Mouse (Mus musculus) erythroid progenitor cell, adult 5-6 weeks (primary cell): ENCODE measurements around the gene Abraxas2. TPM values are rescaled to one million over a fixed set of nuclear protein-coding genes. Genes with fewer than 3 reads are reported as not detected.

Source experiments
- ATAC-seq: replicated peaks from 2 replicates; pipeline ENCODE4 v1.8.0; 2016; ENCODE audit warnings: moderate number of reproducible peaks, mild to moderate bottlenecking, moderate TSS enrichment, inconsistent platforms; ENCODE audit not compliant: poor library complexity, low FRiP score, severe bottlenecking
- total RNA-seq, 2 experiments: library from RNA; stranded (forward) in 1 of 2; stranded (reverse) in 1 of 2; fragments of 150-400 nt in 1 of 2; fragments of 186-747, 209-891 nt in 1 of 2; gene quantifications; 2 replicates each; pipeline versions ENCODE4 v1.2.3 to v1.2.4; 2015 to 2017; ENCODE audit warnings: low replicate concordance in 2 of 2

Gene Abraxas2
- total RNA-seq, 2 experiments from 2014 or later = 3.6 to 17.2 TPM

DNA sequence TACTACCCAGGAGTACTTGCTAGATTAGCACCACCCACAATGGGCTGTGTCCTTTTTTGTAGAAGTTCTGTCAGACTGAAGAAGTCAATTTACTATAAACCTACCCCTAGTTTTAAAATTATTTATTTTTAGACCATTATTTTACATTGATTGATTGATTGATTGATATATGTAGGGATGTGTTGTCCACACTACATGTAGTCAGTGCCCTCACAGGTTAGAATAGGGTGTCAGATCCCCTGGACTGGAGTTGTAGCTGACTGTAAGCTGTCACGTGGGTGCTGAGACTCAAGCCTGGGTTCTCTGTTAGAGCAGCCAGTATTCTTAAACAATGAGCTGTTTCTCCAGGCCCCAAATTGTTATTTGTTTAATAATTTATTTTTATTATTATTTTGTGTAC is 34.3 kb downstream of the Abraxas2 start:
- no peak for ATAC-seq

DNA sequence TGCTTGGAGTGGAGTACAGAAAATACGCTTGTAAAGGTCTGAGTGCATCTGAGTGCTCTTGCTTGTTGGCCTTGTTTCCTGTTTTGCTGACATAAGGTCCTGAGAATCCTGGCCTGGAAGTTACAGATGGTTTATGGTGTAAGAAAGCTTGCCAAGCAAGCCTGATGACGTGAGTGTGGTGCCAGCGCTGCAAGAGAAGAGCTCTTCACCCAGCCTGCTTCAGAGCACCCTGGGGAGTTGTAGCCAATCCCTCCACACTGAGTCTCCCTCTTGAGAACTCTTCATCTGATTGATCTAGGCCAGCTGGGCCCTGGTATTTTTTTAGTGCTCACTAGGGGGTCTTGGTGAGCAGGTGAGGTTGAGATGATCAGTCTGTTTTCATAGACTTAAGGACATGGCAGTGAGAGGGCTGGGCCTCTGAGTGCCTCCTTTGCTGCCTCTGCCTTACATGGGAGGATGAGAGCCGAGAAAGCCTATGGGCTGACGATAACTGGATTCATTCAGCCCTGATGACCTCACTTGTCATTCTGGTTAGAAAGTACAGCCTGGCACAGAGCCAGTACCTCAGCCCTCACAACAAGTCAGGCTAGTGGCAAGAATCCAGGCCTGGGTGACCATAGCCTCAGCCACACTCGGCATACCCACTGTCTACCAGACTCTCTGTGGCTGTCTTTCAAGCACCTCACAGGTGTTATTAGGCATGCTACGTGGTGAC is 36.0 kb downstream of the Abraxas2 start:
- no peak for ATAC-seq

DNA sequence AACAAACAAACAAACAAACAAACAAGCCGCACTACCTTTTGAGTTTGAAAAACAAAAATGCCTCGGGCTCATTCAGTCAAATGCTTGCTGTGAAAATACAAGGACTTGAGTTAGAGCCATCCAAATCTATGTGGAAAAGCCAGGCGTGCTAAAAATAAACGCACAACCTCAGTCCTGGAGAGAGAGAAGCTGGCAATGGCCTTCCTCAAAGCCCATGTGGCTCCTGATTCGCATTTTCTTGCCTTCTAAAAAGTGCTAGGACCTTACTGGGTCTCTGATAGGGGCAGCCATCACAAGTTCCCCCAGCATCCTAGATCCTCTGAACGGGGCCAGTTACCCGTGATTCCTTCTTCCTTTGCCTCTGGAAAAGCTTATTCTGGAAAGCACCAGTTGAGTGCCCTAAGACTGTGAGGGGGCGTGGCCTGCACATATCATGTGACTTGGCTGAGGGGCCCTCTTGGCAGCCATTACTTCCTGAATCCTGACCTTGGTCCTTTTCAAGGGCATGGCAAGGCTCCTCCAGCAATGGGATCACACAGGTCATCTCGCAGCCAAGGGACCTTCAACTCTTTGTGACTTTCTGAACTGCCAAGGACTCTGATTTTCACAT is 37.3 kb downstream of the Abraxas2 start:
- ATAC-seq = no peak

DNA sequence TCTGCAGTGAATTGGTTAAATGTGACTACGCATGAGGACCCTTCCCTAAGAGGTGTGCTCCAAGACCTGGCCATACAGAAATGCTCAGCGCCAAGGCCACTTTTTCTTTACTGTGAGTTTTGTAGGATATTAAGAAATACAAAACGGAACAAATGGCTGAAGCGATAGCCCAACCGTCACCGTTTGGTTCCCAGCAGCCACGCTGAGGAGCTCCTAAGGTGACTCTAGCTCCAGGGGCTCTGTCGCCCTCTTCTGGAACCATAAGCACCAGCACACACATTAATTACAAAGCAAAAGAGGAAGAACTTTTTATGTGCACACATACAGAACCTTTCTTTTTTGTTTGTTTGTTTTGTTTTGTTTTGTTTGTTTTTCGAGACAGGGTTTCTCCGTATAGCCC is 38.2 kb downstream of the Abraxas2 start:
- peak; percentile 57; the same call in 1 of the 2 replicates for ATAC-seq

DNA sequence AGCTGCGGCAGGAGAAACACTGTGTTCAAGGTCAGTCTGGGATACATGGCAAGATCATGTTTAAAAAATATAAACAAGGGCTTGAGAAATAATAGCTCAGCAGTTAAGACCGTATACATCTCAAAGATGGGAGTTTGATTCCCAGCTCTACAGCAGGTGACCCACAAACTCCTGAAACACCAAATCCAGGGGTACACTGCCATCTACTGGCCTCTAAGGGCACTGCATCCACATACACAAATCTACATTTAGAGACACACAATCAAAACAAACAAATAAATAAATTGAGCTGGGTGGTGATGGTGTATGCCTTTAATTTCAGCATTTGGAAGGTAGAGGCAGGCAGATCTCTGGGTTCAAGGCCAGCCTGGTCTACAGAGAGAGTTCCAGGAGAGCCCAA is 39.2 kb downstream of the Abraxas2 start:
- ATAC-seq = no peak

DNA sequence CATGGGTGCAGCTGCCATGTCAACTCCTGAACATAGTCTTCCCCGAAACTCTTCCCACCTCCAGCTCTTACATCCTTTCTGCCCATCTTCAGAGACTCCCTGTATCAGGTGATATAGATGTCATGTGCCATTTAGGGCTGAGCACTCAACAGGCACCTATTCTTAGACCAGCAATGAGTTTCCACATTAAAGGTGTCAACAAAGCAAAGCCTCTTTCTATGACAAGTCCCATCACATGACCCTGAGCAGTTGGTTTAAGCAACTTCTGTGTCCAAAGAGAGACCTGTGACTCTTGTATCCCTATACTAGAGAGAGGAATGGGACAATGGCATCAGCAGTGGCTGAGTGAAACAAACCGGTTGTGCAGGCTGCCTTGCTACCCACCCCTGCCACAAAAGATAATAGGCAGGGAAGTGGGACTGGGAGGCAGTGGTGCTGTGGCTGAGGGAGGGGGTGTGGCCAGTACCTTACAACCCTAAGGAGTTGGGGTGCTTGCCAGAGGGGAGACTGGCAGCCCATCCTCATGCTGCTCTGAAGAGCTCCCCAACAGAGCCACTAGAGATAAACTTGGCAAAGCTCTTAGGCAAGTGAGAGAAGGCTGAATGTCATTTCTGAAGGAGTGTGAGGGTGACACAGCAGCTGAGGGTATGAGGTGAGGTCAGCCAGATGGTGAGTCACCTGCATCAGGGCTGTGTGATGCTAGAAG is 42.0 kb downstream of the Abraxas2 start:
- no peak for ATAC-seq

DNA sequence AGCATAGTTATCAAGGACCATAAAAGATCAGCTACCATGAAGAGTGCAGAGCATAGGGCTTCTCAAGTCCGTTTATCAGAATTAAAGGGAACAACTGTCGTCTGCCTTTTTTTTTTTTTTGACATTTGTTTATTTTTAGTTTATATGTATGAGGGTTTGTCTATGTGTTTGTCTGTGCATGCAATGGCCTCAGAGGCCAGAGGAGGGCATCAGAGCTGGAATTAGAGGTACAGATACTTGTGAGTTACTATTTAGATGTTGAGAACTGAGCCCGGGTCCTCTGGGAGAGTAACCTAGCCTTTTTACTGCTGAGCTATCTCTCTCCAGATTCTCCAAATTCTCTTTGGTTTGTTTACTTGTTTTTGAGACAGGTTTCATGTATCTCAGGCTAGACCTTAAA is 44.8 kb downstream of the Abraxas2 start:
- ATAC-seq = no peak

DNA sequence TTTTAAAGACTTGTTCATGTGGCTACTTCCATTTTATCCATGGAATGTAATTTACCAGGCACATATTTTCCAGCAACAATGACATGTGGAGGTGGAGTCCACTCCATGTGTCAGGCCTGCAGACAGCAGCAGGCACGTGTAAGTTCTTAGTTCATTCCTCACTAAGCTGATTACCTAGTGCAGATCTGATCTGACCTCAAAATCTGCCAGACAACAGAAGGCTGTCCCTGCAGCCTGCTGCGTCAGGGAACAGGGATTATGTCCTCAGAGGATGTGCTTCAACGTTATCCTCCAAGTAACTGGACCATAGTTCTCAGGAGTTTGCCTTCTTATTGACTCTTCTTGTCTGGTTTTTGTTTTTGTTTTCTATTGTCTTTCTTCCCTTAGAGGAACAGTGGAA is 62.9 kb downstream of the Abraxas2 start:
- no peak for ATAC-seq

DNA sequence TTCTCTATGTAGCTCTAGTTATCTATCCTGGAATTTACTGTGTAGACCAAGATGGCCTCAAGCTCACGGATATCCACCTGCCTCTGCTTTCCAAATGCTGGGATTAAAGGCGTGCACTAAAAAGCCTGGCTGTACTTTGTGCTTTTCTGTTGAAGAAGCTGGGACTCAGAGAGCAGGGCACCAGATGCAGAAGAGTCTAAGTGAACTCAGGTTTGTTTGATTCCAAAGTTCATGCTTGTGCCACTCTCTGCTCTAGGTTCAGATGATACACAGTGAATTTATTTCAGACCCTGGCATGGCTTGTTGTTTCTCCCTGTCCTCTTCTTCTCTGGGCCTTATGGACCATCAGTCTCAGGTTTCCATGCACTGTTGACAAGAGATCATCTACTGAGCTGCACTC is 66.2 kb downstream of the Abraxas2 start:
- no peak for ATAC-seq

DNA sequence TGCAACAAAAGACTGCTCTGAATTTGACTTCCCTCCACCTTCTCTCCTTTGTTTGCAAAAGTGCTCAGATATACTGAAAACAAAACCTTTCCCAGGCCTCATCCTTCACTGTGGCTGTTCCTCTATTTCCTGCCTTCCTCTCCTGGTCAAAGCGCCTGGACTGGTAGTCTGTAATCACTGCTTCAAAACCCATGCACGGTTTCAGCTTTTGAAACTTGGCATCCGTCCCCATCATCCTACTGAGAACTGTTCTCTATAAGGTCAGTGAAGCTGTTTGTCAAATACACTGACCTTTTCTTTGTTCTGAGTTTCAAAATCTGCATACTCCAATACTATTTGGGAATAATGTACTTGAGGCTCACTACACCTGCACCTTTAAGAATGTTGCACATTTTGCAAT is 68.2 kb downstream of the Abraxas2 start:
- ATAC-seq = no peak

DNA sequence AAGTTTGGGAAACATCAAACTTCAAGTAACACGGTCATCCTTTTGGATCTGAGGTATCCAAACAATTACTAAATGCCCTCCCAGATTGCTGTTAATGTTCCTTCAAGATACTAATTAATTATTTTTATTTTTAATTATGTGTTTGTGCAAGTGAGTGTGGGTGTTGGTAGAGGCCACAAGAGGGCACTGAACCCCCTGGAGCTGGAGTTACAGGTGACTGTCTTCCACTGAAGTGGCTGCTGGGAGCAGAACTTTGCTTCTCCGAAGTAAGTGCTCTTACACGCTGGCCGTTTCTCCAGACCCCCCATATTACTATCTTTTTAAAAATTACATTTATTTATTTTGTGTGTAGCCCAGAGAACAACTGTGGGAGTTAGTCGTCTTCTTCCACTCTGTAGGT is 71.0 kb downstream of the Abraxas2 start:
- no peak for ATAC-seq

DNA sequence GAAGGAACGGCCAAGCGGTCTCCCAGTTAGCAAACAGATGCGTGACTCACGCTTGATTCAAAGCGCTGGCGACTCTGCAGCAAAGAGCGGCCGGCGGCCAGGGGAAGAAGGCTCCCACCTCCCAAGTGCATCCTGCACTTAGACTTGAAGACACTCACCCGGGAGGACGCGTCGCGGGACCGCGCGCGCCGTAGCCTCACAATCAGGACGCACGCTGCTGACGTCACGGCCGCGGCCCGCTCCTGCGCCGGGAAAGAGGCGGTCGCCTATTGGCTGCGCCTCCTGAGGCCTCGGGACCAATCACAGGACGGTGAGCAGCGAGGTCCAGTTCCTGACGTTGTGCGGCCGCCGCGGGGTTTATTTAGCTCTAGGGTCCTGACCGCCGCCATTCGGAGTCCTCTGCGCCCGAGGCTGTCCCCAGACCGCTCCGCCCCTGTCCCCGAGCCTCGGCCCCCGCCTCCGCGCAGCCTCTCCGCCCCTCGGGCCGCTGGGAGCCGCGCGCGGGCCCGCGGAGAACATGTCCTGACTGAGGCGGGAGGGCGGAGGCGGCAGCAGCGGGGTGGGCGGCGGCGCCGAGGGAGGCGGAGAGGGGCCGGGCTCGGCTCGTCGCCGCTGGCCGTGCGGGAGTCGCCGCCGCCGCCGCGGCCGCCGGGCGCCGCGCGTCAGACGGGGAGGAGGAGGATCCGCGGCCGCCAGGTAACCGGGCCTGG is 72.0 kb downstream of the Abraxas2 start, which contains the start of gene Zranb1:
Zranb1 (plus strand) TSS at position 293 of the 710 bp plus-strand sequence.
- ATAC-seq = peak; percentile 94

DNA sequence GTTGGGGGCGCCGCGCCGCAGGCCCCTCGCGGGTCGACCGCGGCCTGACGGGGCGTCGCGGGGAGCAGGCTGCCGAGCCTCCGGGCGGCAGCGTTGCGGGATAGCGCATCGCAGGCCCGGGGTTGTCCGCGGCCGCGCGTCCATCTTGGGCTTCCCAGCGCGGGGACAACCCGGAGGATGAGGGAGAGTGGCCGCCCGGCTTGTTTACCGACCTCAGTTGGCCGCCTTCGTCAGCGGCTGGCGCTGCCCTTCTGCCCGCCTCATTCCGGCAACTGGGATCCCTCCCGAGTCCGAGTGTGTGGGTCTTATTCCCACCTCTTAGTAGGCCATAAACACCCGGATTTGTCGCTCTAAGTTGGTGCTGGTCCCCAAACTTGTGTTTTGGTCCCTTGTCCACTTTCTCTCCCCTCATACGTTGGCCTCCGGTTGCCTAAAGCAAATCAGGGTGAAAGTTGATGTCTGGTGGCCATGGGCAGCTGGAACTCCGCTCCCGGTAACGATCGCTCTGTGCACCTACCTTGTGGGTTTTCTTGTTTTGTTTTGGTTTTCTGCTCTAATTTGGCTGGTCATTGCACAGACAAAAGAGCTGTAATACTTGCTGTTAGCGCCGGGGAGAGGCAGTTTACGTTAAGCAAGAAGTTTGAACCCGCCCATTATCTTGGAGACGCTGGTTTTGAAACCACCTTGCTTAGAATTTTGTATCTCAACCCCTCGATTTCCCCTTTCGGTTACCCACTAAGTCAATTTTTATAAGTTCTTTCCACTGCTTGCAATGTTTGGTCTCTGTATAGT is 72.7 kb downstream of the Abraxas2 start:
- ATAC-seq = peak; percentile 60

DNA sequence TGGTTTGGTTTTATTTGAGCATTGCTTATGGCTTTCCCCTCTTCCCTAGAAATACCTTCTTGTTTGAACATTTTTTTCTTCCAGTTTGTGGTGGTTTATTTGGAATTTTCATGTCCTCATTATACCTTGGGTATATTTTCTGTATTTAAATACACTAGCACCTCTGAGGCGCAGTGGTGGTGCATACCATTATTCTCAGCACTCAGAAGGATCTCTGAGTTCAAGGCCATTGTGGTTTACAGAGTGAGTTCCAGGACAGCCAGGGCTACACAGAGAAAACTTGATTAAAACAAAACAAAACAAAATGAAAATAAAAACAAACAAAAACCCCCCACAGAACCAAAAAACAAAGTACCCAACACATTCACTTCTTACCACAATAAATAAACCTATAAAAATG is 74.3 kb downstream of the Abraxas2 start:
- no peak for ATAC-seq

Other genes with a start within 250 kb of the Abraxas2 start
- 1.7 and 2.5 TPM in 2 replicates for gene Lhpp, start 248.6 kb upstream of the Abraxas2 start, total RNA-seq (2015; ENCODE audit: low replicate concordance)
- 1.8 and 3.6 TPM in 2 replicates for gene Lhpp, start 248.6 kb upstream of the Abraxas2 start, total RNA-seq (2017; ENCODE audit: low replicate concordance)
- gene Fam53b, start 45.3 kb upstream of the Abraxas2 start, total RNA-seq (2015; ENCODE audit: low replicate concordance) = 241 and 246 TPM in 2 replicates
- 163 and 208 TPM in 2 replicates for gene Fam53b, start 45.3 kb upstream of the Abraxas2 start, total RNA-seq (2017; ENCODE audit: low replicate concordance)
- 4.7 and 8.0 TPM in 2 replicates for gene Eef1akmt2, start 6.6 kb upstream of the Abraxas2 start, total RNA-seq (2015; ENCODE audit: low replicate concordance)
- gene Eef1akmt2, start 6.6 kb upstream of the Abraxas2 start, total RNA-seq (2017; ENCODE audit: low replicate concordance) = 13.9 and 21.3 TPM in 2 replicates
- gene Zranb1, start 71.9 kb downstream of the Abraxas2 start, total RNA-seq (2015; ENCODE audit: low replicate concordance) = 30.6 and 33.2 TPM in 2 replicates
- gene Zranb1, start 71.9 kb downstream of the Abraxas2 start, total RNA-seq (2017; ENCODE audit: low replicate concordance) = 62.5 and 78.7 TPM in 2 replicates